Mouse (Mus musculus) forebrain, embryonic 10.5 days (tissue): ENCODE results near the gene Mlc1. TPM values are rescaled to one million over a fixed set of nuclear protein-coding genes. Genes with fewer than 3 reads are reported as not detected.
A peak's percentile ranks its signal among the peaks of the same experiment; 100 is the strongest.

Experiments
- DNase-seq: peaks from one replicate; pipeline ENCODE4 v3.0.0-alpha.2; 2017; ENCODE audit warnings: low spot score; ENCODE audit errors: extremely low spot score
- H3K27ac ChIP-seq: fragments of 300-500 bp; sonication (generic); 2 replicates; pipeline ENCODE4 v1.5.1; 2016; ENCODE audit warnings: mild to moderate bottlenecking
- H3K27me3 ChIP-seq: fragments of 300-500 bp; sonication (generic); 2 replicates; pipeline ENCODE4 v1.6.1; 2016; ENCODE audit warnings: mild to moderate bottlenecking; ENCODE audit not compliant: poor library complexity, severe bottlenecking
- H3K36me3 ChIP-seq: fragments of 300-500 bp; sonication (generic); replicated peaks from 2 replicates; pipeline ENCODE4 v1.6.1; 2016; ENCODE audit warnings: mild to moderate bottlenecking, moderate library complexity
- H3K4me1 ChIP-seq: fragments of 300-500 bp; sonication (generic); 2 replicates; pipeline ENCODE4 v1.6.1; 2016
- H3K4me3 ChIP-seq: fragments of 300-500 bp; sonication (generic); 2 replicates; pipeline ENCODE4 v1.5.1; 2016; ENCODE audit warnings: mild to moderate bottlenecking, moderate library complexity
- H3K9me3 ChIP-seq: fragments of 300-500 bp; sonication (generic); 2 replicates; pipeline ENCODE4 v1.6.1; 2016; ENCODE audit warnings: mild to moderate bottlenecking, moderate library complexity
- WGBS: fragments of 180-500 bp; shearing (Covaris S2); methylation state at CpG from one replicate; pipeline ENCODE4 v1.1.7; 2016; 5-methylcytosine and 5-hydroxymethylcytosine counted together
- polyA plus RNA-seq: library from polyadenylated mRNA; unstranded; fragments of >200 nt; fragmentation: Nextera tagmentation; extraction: Ambion mirVana; gene quantifications from 2 replicates; pipeline ENCODE4 v1.2.1, GENCODE M21; 2016

Gene Mlc1
- polyA plus RNA-seq, 1 experiment from 2014 or later, result 10.2 TPM

GRCm38 (mm10) chr15:88921992-88922310, 56.9 kb downstream of the Mlc1 start:
- DNase-seq, result no peak
- H3K4me3 ChIP-seq, result no peak overlapping the region
- H3K36me3 ChIP-seq, result no peaks in the 10 kb centered on the region
- no peaks in the 10 kb centered on the region for H3K9me3 ChIP-seq
- whole genome bisulfite sequencing, result 79% methylated on average over 6 of the region's 6 CpGs
- no peak overlapping the region for H3K27ac ChIP-seq
- no peaks in the 10 kb centered on the region for H3K4me1 ChIP-seq
- no peaks in the 10 kb centered on the region for H3K27me3 ChIP-seq

- no peaks in the 10 kb centered on the region for H3K27me3 ChIP-seq
- 31% methylated on average over 12 of the region's 12 CpGs for WGBS
- peak; percentile 75 for DNase-seq
- H3K4me1 ChIP-seq, result no peaks in the 10 kb centered on the region
- 0 out of 2 replicates have a peak overlapping the region, but pooled peaks have one; percentile 32 for H3K27ac ChIP-seq
- H3K9me3 ChIP-seq, result no peaks in the 10 kb centered on the region
- no peaks in the 10 kb centered on the region for H3K36me3 ChIP-seq
- H3K4me3 ChIP-seq, result no peak overlapping the region
Observed at GRCm38 (mm10) chr15:88921131-88921991, 57.4 kb downstream of the Mlc1 start.

GRCm38 (mm10) chr15:88920065-88920464, 58.7 kb downstream of the Mlc1 start:
- H3K36me3 ChIP-seq, result no peaks in the 10 kb centered on the region
- DNase-seq, result no peak
- no peak overlapping the region for H3K27ac ChIP-seq
- H3K4me3 ChIP-seq, result no peak overlapping the region
- WGBS, result 100% methylated on average over 1 of the region's 1 CpGs
- no peaks in the 10 kb centered on the region for H3K9me3 ChIP-seq
- H3K4me1 ChIP-seq, result no peaks in the 10 kb centered on the region
- H3K27me3 ChIP-seq, result no peaks in the 10 kb centered on the region

GRCm38 (mm10) chr15:88919328-88919727, 59.5 kb downstream of the Mlc1 start:
- 88% methylated on average over 12 of the region's 12 CpGs for WGBS

GRCm38 (mm10) chr15:88917126-88917525, 61.7 kb downstream of the Mlc1 start:
- Histone ChIP-seq H3K4me3 (no peak overlapping the region), H3K36me3 (no peaks in the 10 kb centered on the region), H3K4me1 (no peaks in the 10 kb centered on the region), H3K27ac (no peak overlapping the region), H3K9me3 (no peaks in the 10 kb centered on the region), H3K27me3 (no peaks in the 10 kb centered on the region)
- DNase-seq, result no peak
- WGBS, result 96% methylated on average over 8 of the region's 8 CpGs

More at GRCm38 (mm10) chr15:88919328-88919727, 59.5 kb downstream of the Mlc1 start:
- Histone ChIP-seq H3K27ac (no peak overlapping the region), H3K9me3 (no peaks in the 10 kb centered on the region), H3K4me1 (no peaks in the 10 kb centered on the region), H3K4me3 (no peak overlapping the region), H3K27me3 (no peaks in the 10 kb centered on the region), H3K36me3 (no peaks in the 10 kb centered on the region)
- no peak for DNase-seq

GRCm38 (mm10) chr15:88916366-88916765, 62.4 kb downstream of the Mlc1 start:
- Histone ChIP-seq H3K4me3 (no peak overlapping the region), H3K9me3 (no peaks in the 10 kb centered on the region)

GRCm38 (mm10) chr15:88915046-88915445, 63.8 kb downstream of the Mlc1 start:
- WGBS, result 93% methylated on average over 7 of the region's 7 CpGs
- DNase-seq, result no peak
- H3K27me3 ChIP-seq, result no peaks in the 10 kb centered on the region

More at GRCm38 (mm10) chr15:88916366-88916765, 62.4 kb downstream of the Mlc1 start:
- no peak for DNase-seq
- H3K4me1 ChIP-seq, result no peaks in the 10 kb centered on the region
- WGBS, result 61% methylated on average over 3 of the region's 3 CpGs
- H3K36me3 ChIP-seq, result no peaks in the 10 kb centered on the region
- no peak overlapping the region for H3K27ac ChIP-seq
- no peaks in the 10 kb centered on the region for H3K27me3 ChIP-seq

GRCm38 (mm10) chr15:88906347-88906746, 72.5 kb downstream of the Mlc1 start:
- 71% methylated on average over 4 of the region's 4 CpGs for WGBS
- H3K4me1 ChIP-seq, result no peaks in the 10 kb centered on the region

More at GRCm38 (mm10) chr15:88915046-88915445, 63.8 kb downstream of the Mlc1 start:
- Histone ChIP-seq H3K36me3 (no peaks in the 10 kb centered on the region), H3K27ac (no peak overlapping the region), H3K4me3 (no peak overlapping the region), H3K4me1 (no peaks in the 10 kb centered on the region), H3K9me3 (no peaks in the 10 kb centered on the region)

More at GRCm38 (mm10) chr15:88906347-88906746, 72.5 kb downstream of the Mlc1 start:
- Histone ChIP-seq H3K36me3 (no peaks in the 10 kb centered on the region), H3K27me3 (no peaks in the 10 kb centered on the region), H3K9me3 (no peaks in the 10 kb centered on the region), H3K27ac (no peak overlapping the region), H3K4me3 (no peak overlapping the region)
- no peak for DNase-seq

Other genes with a start within 250 kb of the Mlc1 start
- 21.7 and 22.7 TPM in 2 replicates for gene Brd1, start 244.8 kb downstream of the Mlc1 start, polyA plus RNA-seq
- 39.6 and 40.3 TPM in 2 replicates for gene Zbed4, start 227.3 kb downstream of the Mlc1 start, polyA plus RNA-seq
- 10.6 and 11.4 TPM in 2 replicates for gene Alg12, start 159.7 kb downstream of the Mlc1 start, polyA plus RNA-seq
- 96.5 and 103 TPM in 2 replicates for gene Creld2, start 159.4 kb downstream of the Mlc1 start, polyA plus RNA-seq
- 40.3 and 43.6 TPM in 2 replicates for gene Pim3, start 116.8 kb downstream of the Mlc1 start, polyA plus RNA-seq
- not detected in 2 replicates for gene Ttll8, start 24.6 kb downstream of the Mlc1 start, polyA plus RNA-seq
- gene Mov10l1, start 3.9 kb upstream of the Mlc1 start, polyA plus RNA-seq, result not detected in 2 replicates
- gene Panx2, start 80.7 kb upstream of the Mlc1 start, polyA plus RNA-seq, result 0.54 and 0.71 TPM in 2 replicates
- gene Trabd, start 96.1 kb upstream of the Mlc1 start, polyA plus RNA-seq, result 53.4 and 55.9 TPM in 2 replicates
- 14.4 and 14.8 TPM in 2 replicates for gene Selenoo, start 110.1 kb upstream of the Mlc1 start, polyA plus RNA-seq
- gene Tubgcp6, start 144.1 kb upstream of the Mlc1 start, polyA plus RNA-seq, result 25.7 and 26.5 TPM in 2 replicates
- gene Hdac10, start 149.7 kb upstream of the Mlc1 start, polyA plus RNA-seq, result 15.0 and 16.5 TPM in 2 replicates
- gene Mapk12, start 161.7 kb upstream of the Mlc1 start, polyA plus RNA-seq, result 34.9 and 38.4 TPM in 2 replicates
- gene Mapk11, start 170.6 kb upstream of the Mlc1 start, polyA plus RNA-seq, result 35.7 and 36.3 TPM in 2 replicates
- gene Plxnb2, start 201.8 kb upstream of the Mlc1 start, polyA plus RNA-seq, result 144 and 155 TPM in 2 replicates
- gene Dennd6b, start 217.5 kb upstream of the Mlc1 start, polyA plus RNA-seq, result 26.4 and 27.7 TPM in 2 replicates
- 24.2 and 28.8 TPM in 2 replicates for gene Ppp6r2, start 232.5 kb upstream of the Mlc1 start, polyA plus RNA-seq